Mouse (Mus musculus) left cerebral cortex, adult 2 months (tissue): ENCODE data around the gene Comt. TPM values are rescaled to one million over a fixed set of nuclear protein-coding genes. Genes with fewer than 3 reads are reported as not detected.

ENCODE experiments used
- DNase-seq, 2 experiments: peaks; one replicate each; pipeline ENCODE4 v3.0.0; 2021 to 2022; ENCODE audit warnings: low spot score in 2 of 2, mixed read lengths in 1 of 2; ENCODE audit errors: extremely low spot score in 1 of 2
- H3K27ac ChIP-seq: fragments of 200-600 bp; 2 replicates; pipeline ENCODE4 v1.8.1; 2022
- H3K4me3 ChIP-seq: fragments of 200-600 bp; 2 replicates; pipeline ENCODE4 v1.8.1; 2022
- CTCF ChIP-seq: fragments of 200-600 bp; IDR thresholded peaks from 2 replicates; pipeline ENCODE4 v1.8.1; 2022; ENCODE audit warnings: antibody characterized with exemption, mild to moderate bottlenecking, moderate library complexity
- intact Hi-C: fragments of 180-260 bp; cut with DNase I; formaldehyde crosslinking; loops from one replicate; pipeline ENCODE4 v1.15.1; 2025
- total RNA-seq, 2 experiments: library from RNA; stranded (reverse); gene quantifications; 2 replicates each; pipeline ENCODE4 v1.2.3; 2021

The Comt gene
- total RNA-seq, 2 experiments from 2014 or later: 87.2 to 87.6 TPM

GRCm38 (mm10) chr16:18430641-18431212 lies 4.1 kb upstream of the Comt start:
- intact Hi-C loops: no loop called here
- no peak for TF ChIP-seq CTCF
- H3K27ac ChIP-seq: no peak overlapping the region
- no peak for DNase-seq
- H3K4me3 ChIP-seq: no peak overlapping the region

DNA sequence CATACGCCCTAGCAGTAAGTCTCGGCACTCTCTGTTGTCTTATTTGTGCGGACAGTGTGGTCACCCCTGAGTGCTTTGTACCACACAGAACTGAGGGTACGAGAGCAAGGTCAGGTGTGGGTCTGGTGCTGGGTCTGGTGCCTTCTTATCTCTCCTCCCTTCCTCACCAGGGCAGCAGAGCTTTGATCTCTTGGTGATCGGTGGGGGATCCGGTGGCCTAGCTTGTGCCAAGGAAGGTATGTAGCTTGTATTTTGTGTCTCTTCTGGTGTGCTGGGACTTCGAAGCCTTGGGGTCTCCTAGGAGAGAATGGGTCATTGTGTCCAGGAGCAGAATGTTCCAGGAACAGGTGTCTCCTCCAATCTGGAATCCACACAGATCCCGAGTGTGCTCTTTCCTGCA lies 3.0 kb upstream of the Comt start:
- no peak for DNase-seq
- H3K4me3 ChIP-seq: no peak overlapping the region
- intact Hi-C loops: loop anchor here (5.0 kb wide), 2 partner anchors 82 to 188 kb away; partner anchors contain the start of genes Arvcf and Tango2
- TF ChIP-seq CTCF: no peak
- H3K27ac ChIP-seq: no peak overlapping the region

GRCm38 (mm10) chr16:18428516-18429042 lies 1.9 kb upstream of the Comt start:
- H3K27ac ChIP-seq: no peak overlapping the region
- TF ChIP-seq CTCF: no peak
- DNase-seq: no peak
- no peak overlapping the region for H3K4me3 ChIP-seq
- intact Hi-C loops: loop anchor here (5.0 kb wide), 2 partner anchors 81 to 189 kb away; partner anchors contain the start of genes Arvcf and Tango2

DNA sequence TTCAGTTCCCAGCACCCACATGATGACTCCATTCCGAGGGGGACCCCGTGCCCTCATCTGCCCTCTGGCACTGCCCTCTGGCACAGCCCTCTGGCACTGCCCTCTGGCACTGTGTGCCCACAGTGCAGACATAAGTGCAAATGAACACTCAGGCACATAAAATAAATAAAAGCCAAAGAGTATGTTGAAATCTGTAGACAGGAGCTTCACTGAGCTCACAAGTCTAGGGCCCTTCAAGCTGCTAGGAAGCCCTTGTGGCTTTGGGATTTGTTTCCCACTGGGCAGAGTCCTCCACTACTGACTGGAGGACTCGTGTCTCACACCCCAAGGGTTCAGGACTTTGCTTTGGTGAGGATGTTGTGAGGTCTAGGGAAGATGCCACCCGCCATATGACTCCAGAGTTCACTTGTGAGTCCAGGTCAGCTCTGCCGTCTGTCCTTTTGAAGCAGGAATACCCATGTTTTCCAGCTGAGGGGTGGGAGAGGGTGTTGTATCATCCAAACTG lies 1.4 kb upstream of the Comt start:
- Histone ChIP-seq H3K4me3 (no peak overlapping the region), H3K27ac (no peak overlapping the region)
- intact Hi-C loops: loop anchor here (5.0 kb wide), 2 partner anchors 81 to 189 kb away; partner anchors contain the start of genes Arvcf and Tango2
- no peak for TF ChIP-seq CTCF
- DNase-seq: no peak

DNA sequence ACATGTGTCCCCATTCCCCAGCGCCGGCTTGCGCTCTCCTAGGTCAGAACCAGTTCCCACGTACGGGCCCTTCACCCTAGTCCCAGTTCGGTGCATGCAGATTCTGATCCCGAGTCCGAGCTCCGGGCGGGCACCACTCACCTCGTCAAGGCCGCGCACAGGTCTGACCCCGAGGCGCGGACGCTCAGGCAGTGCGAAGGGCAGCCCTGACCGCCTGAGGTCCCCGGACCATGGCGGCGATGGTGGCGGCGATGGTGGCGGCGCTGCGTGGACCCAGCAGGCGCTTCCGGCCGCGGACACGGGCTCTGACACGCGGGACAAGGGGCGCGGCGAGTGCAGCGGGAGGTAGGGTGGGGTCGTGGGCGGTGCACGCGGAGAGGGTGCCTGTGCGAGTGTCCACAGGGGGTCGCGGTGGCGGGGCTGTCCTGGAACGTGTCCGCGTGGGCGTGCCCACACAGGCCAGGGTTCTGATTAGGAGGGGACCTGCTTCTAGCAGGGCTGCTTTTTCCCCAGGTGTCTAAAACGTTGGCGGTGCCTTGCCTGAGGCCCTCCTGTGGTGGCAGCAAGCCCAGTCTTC lies 349 bp downstream of the Comt start, which contains the start of gene Txnrd2:
TSS of gene Txnrd2 (plus strand) at position 170 of the 577 bp plus-strand sequence.
- intact Hi-C loops: loop anchor here (5.0 kb wide), 2 partner anchors 79 to 191 kb away; partner anchors contain the start of genes Arvcf and Tango2
- DNase-seq: peak; percentile 77 to 81
- peak; percentile 48 for TF ChIP-seq CTCF
- Histone ChIP-seq H3K4me3 (peak within 1 kb of the TSS; percentile 92), H3K27ac (peak within 1 kb of the TSS; percentile 97)

GRCm38 (mm10) chr16:18425475-18426214 lies 1.0 kb downstream of the Comt start:
- intact Hi-C loops: loop anchor here (5.0 kb wide), 2 partner anchors 78 to 192 kb away; partner anchors contain the start of genes Arvcf and Tango2

GRCm38 (mm10) chr16:18424364-18425045 lies 2.1 kb downstream of the Comt start:
- TF ChIP-seq CTCF: no peak
- peak overlapping the region; percentile 97 for H3K27ac ChIP-seq
- intact Hi-C loops: loop anchor here (5.0 kb wide), 2 partner anchors 77 to 193 kb away; partner anchors contain the start of genes Arvcf and Tango2
- H3K4me3 ChIP-seq: peak overlapping the region; percentile 92
- DNase-seq: no peak

More at GRCm38 (mm10) chr16:18425475-18426214, 1.0 kb downstream of the Comt start:
- Histone ChIP-seq H3K4me3 (peak overlapping the region; percentile 92), H3K27ac (peak overlapping the region; percentile 97)
- TF ChIP-seq CTCF: no peak
- no peak for DNase-seq

- intact Hi-C loops: no loop called here
- Histone ChIP-seq H3K4me3 (peak overlapping the region; percentile 92), H3K27ac (peak overlapping the region; percentile 97)
- no peak for TF ChIP-seq CTCF
- no peak for DNase-seq
Measured at GRCm38 (mm10) chr16:18423915-18424265, 2.8 kb downstream of the Comt start.

- Histone ChIP-seq H3K27ac (peak overlapping the region; percentile 97), H3K4me3 (no peak overlapping the region)
- no peak for TF ChIP-seq CTCF
- intact Hi-C loops: no loop called here
- DNase-seq: no peak
Measured at GRCm38 (mm10) chr16:18423203-18423914, 3.3 kb downstream of the Comt start.

DNA sequence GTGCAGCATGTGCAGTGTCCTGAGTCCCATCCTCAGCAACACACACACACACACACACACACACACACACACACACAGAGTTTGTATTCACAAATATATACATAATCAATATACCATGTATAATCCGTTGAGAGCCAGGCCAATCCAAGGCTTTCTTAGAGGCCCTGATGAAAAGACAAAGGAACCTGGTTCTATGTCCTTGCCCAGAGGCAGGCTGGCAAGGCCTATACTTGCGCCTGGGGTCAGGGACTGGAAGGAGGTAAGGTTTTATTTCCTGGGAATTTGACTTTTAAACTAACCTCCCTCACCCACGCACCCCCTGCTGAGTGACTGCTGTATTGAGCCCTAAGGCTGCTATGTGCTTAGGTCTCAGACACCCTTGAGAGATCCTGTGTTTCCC lies 6.1 kb downstream of the Comt start:
- no peak for TF ChIP-seq CTCF
- intact Hi-C loops: no loop called here
- no peak for DNase-seq
- no peak overlapping the region for H3K4me3 ChIP-seq
- H3K27ac ChIP-seq: no peak overlapping the region
